Mouse (Mus musculus) cerebellum, postnatal 4 days (tissue): ENCODE data around the gene Olfr829.
"Not testable (repeated sequence)": the region's sequence is repeated elsewhere in the genome, so short reads cannot be mapped to it uniquely, and the experiment has no call there.

ENCODE experiments used
- DNase-seq, 2 experiments: peaks; one replicate each; pipeline ENCODE4 v3.0.0; 2022; ENCODE audit warnings: low spot score in 2 of 2, mixed read lengths in 1 of 2

The Olfr829 gene

DNA sequence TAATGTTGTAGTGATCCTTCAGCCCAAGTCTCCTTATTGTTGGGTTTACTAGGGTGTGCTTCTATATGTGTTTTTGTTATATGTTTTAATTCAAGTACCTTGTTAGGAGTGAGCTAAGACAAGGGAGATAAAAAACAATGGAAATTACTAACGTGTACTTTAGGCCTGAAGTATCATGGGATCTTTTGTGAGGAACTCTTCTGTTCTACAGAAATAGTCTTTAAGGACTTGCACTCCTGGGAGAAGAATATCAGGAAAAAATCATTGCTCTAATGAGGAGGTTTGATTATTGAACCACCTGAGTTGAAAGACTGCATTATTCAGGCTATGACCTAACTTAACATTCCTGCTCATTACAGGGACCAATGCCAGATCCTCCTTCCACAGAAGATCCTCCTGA is at the start of gene Olfr829:
Gene Olfr829, plus strand, starts transcription at position 301 of the 400 bp plus-strand sequence.
- no peak for DNase-seq

GRCm38 (mm10) chr9:18819426-18819825 is 35.3 kb upstream of the Olfr829 start, which contains the start of gene Olfr828:
TSS of gene Olfr828 (minus strand) at chr9:18819526.
- no peak for DNase-seq

DNA sequence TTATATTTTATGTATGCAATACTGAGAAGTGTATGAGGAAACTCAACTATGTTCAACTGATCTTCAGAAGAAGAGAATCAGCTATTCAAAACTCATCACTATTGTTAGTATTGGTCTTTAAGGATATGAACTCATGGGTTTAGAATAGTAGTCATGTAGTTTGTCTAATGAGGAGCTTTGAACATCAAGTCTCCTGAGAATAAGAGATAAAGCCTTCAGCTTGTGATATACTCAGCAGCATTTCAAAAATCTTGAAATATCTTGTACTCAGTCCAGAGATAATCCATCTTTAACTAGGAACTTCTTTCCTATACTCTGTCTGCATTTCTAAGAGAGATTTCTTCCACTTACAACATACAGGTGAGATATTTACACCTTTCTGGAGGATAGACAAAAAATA is 19.7 kb downstream of the Olfr829 start, which contains the start of gene Olfr830:
Gene Olfr830, plus strand, starts transcription at position 301 of the 400 bp plus-strand sequence.
- DNase-seq = no peak

- DNase-seq = not testable (repeated sequence)
Measured at GRCm38 (mm10) chr9:18907699-18908098, 53.0 kb downstream of the Olfr829 start.
